Mouse (Mus musculus) kidney, postnatal 4 days (tissue): ENCODE data around the gene Luc7l3.

ENCODE experiments used
- DNase-seq, 2 experiments: peaks; one replicate each; pipeline ENCODE4 v3.0.0; 2021; ENCODE audit warnings: mixed read lengths in 2 of 2

Gene Luc7l3

DNA sequence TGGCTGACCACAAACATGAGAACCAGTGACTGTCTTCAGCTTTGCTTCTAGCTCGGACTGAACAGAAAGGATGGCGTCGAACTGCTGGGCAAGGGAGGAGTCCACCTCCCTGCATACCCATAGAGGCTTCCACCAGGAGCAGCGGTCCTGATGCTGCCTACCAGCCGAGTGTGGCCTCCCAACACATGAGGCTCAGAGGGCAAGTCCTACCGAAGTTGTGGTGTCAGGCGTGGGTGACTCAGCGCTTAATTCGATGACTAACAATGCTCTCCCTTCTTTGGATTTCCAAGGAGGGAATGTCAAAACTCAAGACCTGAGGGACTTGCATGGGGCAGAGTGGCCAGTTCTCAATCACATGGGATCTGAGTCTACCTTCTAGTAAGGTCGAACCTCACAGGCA, 68.1 kb downstream of the Luc7l3 start:
- DNase-seq = no peak

GRCm38 (mm10) chr11:94253156-94253555, 68.6 kb downstream of the Luc7l3 start:
- DNase-seq = no peak

- no peak for DNase-seq
Observed at GRCm38 (mm10) chr11:94246789-94247061, 75.1 kb downstream of the Luc7l3 start.

DNA sequence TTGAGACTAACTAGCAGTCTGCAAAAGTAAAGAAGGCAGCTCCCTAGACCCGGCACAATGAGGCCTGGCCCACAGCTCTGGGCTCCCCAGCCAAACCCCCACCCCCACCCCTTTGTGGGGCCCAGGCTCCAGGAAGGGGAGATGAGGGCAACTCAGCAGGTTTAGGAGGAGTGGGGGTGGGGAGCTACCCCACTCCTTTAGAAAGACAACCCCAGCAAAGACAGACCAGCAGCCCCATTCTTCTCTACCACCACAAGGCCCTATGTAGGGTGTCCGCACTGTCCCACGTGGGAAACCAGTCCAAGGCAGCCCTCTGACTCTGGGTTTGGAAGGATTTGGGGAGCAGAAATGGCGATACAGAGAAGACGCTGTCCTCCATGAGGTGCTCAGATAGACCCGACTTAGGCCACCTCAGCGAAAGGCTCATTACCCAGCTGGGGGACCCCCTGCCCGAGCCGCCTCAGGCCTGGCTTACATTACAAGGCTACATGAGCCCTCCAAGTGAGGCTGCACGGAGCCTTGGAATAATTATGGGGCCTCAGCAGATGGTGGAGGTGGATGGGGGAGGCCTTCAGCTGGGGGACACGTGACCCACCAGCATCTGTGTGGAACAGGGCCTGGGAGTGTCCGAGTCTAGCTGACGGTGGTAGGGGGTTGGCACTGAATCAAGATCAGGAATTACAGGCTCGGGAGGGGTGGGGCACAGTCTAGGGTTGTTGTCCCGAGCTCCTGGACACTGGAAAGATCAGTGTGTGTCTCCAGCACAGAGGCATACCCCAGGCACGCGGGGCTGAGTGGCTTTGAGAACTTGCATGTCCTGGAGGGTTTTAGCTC, 75.6 kb downstream of the Luc7l3 start, which contains the start of gene Wfikkn2:
TSS of gene Wfikkn2 (minus strand) at position 51 of the 834 bp plus-strand sequence.
- DNase-seq = peak; percentile 21 to 58

- DNase-seq = no peak
Observed at GRCm38 (mm10) chr11:94244385-94244784, 77.4 kb downstream of the Luc7l3 start.

- DNase-seq = peak; percentile 33 to 53
Observed at GRCm38 (mm10) chr11:94243422-94244180, 78.2 kb downstream of the Luc7l3 start.

DNA sequence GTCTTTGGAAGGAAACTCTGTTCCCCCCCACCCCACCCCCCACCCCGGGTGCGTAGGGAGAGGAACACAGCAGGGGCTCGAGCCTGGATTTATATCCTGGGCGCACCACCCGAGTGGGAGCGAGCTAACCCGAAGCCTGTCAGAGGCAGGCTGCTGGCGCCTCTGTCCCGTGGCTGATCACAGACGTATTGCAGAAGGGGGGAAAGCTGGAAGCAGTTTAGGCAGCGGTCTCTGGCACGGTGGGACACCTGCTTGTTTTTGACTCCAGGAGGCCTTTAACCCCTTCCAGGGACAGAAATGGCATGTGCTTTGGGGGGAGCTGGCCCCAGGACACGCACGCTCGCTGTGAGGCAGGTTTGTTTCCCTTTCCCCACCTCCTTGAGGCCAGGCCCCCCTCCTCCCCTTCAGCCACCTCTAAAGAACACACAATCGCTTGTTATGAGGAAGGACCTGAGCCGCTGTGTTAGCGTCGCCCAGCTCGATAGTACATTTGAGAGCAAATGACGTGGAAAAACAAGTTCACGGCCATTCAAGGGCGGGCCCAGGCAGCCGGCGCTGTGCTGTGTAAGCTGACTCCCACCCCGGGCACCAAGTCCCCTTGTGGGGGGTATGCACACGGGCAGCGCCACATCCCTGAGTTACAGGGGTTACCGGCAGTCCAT, 78.9 kb downstream of the Luc7l3 start:
- peak; percentile 53 to 72 for DNase-seq

DNA sequence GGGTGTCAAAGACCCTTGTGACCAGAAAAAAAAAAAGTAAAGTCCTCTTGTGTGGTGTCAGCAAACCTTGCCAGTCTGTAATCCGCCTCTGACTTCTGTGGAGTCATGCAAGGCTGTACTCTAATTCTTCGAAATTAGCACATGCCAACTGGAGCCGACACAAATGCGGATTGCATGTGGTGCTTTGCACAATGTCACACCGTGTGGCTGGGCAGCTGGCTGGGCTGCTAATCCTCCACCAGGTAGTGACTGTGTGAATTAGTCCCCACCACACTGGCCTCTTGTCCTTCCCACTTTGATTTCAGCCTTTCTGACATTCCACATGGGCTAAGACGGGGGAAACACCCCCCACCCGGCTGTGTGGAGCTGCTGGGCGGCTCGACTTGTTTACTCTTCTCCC, 82.1 kb downstream of the Luc7l3 start:
- no peak for DNase-seq

DNA sequence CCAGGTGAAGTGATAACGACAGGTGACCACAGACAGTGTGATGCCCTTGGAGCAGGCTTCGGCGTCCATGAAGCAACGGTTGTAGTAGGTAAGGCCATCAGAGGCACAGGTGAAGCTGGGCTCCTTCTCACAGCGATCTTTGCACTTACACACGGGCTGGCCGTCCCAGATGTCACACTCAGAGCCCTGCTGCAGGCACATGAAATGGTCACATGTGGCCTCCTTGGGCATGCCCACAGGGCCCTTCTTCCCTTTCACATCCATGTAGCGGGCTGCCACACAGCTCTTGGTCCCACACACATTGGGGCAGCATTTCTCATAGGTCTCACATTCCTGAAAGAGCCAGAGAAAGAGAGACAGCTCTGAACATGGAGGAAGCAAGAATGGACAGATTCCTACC, 83.0 kb downstream of the Luc7l3 start:
- DNase-seq = no peak
